Mouse (Mus musculus): ENCODE data around the gene 1700016H13Rik. TPM values are rescaled to one million over a fixed set of nuclear protein-coding genes. Genes with fewer than 3 reads are reported as not detected.

1700016H13Rik gene
- total RNA-seq, 2 experiments from 2014 or later, result not detected

DNA sequence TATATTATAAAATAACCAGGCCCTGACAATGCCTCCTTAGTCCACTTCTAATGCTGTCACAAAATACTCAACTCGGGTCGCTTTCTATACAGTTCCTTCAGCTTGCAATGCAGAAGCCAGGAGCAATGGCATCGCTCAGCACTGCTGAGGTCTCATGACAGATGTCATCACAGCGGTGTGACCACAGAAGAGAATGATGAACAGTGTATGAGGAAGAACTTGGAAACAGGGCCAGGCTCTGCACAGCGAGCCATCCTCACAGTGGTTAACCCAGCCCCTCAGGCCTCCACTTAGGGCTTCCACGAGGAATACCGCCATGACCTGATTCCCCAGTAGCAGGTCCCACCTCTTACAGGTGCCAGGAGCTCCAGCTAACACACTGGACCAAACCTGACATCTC, 41.5 kb downstream of the 1700016H13Rik start:
- no peak for ATAC-seq (replicated peaks; ENCODE audit: low FRiP score, low TSS enrichment, poor library complexity, severe bottlenecking)

DNA sequence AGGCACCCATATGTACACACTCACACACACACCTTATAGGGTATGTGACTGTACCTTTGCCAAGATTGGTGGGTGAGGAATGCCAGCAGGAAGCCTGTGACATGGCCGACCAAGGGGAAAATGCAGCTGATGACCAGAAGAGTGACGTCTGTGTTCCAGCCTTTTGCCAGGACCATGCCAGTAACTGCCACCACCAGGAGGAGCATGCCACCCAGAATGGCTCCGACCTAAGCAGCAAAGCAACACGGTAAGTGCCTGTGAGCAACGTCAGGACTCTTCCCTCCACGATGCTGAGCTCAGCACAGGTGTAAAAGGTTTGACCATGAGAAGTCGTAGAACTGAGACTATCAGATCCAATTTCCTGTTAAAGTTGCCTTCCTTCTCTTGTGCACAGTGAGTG, 43.5 kb downstream of the 1700016H13Rik start:
- ATAC-seq (replicated peaks; ENCODE audit: low FRiP score, low TSS enrichment, poor library complexity, severe bottlenecking), result no peak

DNA sequence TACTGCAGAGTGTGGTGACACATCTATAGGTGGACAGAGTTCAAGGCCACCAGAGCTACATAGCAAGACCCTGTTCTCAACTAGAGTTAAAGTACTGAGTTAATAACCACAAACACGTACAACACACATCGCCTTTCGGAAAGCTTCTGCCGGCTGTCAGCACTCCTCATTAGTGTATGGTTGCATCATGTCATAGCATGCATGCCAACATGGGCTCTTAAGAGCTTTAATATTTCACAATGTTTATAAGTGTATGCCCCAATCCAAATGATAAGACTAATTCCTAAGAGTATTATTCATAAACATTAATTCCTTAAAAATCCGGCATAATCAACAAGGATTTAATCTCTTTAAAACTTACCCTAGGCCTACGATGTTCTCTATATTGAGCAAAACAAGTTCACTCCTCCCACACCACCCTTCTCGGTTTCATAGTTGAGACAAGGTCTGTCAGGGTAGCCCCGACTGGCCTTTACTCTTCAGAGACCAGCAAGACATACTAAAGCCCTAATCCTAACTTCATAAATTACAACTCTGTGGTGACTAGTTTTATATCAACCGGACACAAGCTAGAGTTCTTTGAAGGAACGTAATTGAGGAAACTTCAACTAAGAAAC, 44.8 kb downstream of the 1700016H13Rik start:
- ATAC-seq (replicated peaks; ENCODE audit: low FRiP score, low TSS enrichment, poor library complexity, severe bottlenecking), result no peak

DNA sequence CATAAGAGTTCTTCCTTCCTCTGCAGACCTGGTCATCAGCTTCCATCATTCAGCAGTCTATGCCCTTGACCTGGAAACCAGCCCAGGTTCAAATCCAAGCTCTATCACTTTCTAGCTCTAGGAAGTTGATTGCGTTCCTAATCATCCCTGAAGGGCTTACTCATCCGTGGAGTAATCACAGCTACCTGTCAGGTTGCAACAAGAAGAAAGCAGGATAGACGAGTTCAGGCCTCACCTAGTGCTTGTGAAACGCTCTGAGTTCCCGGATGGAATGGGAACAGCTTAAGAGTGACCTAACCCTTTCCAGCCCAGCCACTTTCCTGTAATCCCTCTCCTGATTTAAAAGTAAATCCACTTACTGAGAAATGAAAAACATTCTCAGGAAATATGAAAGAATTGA, 45.7 kb downstream of the 1700016H13Rik start:
- no peak for ATAC-seq (replicated peaks; ENCODE audit: low FRiP score, low TSS enrichment, poor library complexity, severe bottlenecking)

DNA sequence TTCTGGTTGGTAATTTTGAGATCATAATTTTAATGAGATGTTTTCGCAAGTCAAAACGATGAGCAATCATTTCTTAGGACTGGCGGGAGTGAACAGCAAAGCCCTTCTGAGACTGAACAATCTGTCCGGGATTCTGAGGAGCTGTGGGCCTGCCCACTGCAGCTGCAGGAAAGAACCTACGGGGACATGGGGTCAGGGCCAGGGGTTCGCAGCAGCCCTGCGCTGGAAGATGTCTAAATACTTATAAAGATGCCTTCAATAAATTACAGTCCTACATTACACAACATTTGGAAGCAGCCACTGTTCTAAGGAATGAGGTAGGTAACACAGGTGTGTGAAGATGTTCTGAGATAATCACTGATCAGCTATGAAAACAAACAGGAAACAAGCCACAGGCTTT, 50.1 kb downstream of the 1700016H13Rik start:
- no peak for ATAC-seq (replicated peaks; ENCODE audit: low FRiP score, low TSS enrichment, poor library complexity, severe bottlenecking)

DNA sequence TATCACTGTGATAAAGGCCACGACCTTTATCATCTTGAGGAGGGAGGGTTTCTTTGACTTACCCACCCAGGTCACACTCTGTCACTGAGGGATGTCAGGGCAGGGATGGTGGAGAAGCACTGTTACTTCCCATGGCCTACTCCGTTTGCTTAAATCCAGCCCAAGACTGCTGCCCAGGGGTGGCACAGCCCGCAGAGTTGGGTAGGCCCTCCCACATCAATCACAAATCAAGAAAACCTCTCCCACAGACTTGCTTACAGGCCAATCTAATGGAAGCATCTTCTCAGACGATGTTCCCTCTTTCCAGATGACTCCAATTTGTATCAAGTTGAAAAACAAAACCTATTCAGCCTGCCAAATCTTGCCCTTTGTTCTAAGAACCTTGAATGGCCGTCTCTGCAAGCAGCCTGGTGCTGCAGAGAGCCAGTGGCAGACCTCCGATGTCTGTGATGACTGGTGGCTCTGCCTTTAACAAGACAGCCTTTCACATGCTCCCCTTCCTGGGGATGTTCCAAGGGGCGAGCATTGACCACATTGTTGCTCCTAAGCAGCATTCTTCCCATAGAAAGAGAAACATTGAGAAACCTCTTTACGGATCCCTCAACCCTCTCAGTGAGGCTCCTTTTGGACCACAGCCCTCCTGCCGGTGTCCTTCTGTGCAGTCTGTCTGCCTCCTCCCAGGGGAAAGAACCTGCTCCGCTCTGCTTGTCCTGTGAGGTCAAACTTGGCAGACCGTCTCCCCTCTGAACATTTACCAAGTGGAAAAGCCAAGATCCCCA, 52.5 kb downstream of the 1700016H13Rik start:
- ATAC-seq (replicated peaks; ENCODE audit: low FRiP score, low TSS enrichment, poor library complexity, severe bottlenecking), result no peak

DNA sequence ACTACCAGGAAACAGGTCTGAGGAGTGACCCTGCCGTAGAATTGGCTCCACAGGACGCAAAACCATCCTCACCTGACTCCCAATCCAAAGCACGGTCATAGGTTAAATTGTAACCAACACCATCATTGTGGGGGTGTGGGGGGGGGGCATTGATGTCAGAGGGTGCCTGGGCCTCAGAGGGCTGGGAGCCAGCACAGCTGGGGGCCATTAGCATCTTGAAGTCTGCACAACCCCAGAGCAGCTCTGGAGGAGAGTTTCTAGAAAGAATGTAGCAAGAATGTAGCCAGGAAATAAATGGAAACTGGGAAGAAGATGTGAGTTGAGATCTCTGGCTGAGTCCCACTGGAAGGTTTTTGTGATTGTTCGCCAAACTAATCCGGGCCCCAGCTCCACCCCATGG, 56.9 kb downstream of the 1700016H13Rik start:
- no peak for ATAC-seq (replicated peaks; ENCODE audit: low FRiP score, low TSS enrichment, poor library complexity, severe bottlenecking)

DNA sequence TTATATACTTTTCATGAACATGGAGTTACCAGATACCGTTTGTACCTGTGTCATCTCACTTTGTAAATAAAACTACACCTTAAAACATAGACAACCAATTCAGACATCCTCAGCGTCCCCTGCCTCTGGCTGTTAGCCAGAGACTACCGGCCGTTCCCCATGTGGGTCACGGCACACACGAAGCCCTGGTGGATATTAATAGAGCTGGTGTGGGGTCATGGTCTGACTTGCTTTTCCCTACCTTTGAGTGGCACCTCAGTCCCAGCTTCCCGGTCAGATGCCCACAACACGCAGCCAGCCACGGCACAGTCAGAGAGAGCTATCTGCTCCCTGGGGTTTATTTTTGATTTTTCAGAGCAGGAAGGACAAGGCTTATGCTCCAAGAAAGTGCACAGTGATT, 57.5 kb downstream of the 1700016H13Rik start:
- no peak for ATAC-seq (replicated peaks; ENCODE audit: low FRiP score, low TSS enrichment, poor library complexity, severe bottlenecking)

Other genes with a start within 250 kb of the 1700016H13Rik start
- gene Ptpn13, start 230.8 kb downstream of the 1700016H13Rik start, total RNA-seq (2014; fragmentation: Nextera tagmentation), result 7.4 and 8.7 TPM in 2 replicates
- 4.0 and 7.9 TPM in 2 replicates for gene Ptpn13, start 230.8 kb downstream of the 1700016H13Rik start, total RNA-seq (2017)
- not detected in 2 replicates for gene Slc10a6, start 26.6 kb downstream of the 1700016H13Rik start, total RNA-seq (2014; fragmentation: Nextera tagmentation)
- not detected in 2 replicates for gene Slc10a6, start 26.6 kb downstream of the 1700016H13Rik start, total RNA-seq (2017)
- 52.5 and 58.0 TPM in 2 replicates for gene Aff1, start 36.4 kb upstream of the 1700016H13Rik start, total RNA-seq (2014; fragmentation: Nextera tagmentation)
- gene Aff1, start 36.4 kb upstream of the 1700016H13Rik start, total RNA-seq (2017), result 15.6 and 16.7 TPM in 2 replicates

Data from megakaryocyte-erythroid progenitor cell, adult 5-6 weeks (primary cell).